Mouse (Mus musculus) thymus, postnatal 25 days (tissue): ENCODE measurements around the gene Gbx1.
A peak's percentile ranks its signal among the peaks of the same experiment; 100 is the strongest.
"Not testable (repeated sequence)": the region's sequence is repeated elsewhere in the genome, so short reads cannot be mapped to it uniquely, and the experiment has no call there.

ENCODE experiments used
- DNase-seq: peaks from one replicate; pipeline ENCODE4 v3.0.0; 2022

The Gbx1 gene

DNA sequence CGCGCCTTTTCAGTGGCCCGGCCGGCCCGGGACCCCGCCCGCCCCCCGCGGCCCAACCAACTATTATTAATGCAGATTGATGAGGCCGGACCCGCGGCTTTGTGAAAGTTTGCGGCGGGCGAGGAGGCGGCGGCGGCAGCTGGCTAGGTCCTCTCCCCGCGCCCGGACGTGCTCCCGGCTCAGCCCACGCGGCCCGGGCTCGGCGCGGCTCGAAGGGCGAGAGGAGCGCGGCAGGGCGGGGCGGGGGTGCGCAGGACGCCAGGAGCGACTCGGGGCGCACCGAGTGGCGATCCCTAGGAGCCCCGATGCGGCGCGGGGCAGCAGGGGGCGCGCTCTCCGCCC lies at the start of gene Gbx1:
Gene Gbx1 (minus strand): TSS at position 314 of the 342 bp plus-strand sequence.
- no peak for DNase-seq

DNA sequence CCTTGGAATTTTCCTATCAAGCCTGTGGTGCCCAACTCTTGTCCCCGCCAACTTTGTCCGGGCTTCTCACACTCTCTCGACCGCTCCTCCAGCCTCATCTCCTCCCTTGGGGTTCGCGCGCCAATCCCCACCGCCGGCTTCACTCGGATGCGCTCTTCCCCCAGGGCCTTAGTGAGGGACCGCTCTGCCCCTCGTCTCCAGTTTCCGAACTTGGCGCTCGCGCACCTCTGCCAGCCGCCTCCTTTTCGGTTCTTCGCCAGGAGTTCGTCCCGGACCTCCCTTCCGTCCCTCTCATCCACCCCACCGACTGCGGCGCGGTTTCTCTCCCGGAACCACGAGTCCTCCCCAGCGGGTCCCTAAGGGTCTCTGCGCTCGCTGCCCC lies 49.8 kb upstream of the Gbx1 start:
- no peak for DNase-seq

DNA sequence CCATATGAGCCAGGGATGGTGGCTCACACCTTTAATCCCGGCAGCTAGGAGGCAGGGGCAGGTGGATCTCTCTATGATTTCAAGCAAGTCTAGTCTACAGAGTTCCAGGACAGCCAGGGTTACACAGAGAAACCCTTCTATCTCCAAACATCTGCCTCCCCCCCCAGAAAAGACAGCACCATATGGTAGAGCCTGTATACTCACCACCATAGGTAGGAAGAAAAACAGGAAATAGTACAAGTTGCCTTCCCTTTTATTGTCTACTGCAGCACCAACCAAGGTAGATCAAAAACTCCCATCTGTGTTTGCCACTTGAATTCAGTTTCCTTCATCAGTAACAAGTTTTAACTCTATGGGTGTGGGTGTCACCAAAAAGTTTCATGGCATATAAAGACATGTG lies 48.9 kb upstream of the Gbx1 start:
- DNase-seq = no peak

DNA sequence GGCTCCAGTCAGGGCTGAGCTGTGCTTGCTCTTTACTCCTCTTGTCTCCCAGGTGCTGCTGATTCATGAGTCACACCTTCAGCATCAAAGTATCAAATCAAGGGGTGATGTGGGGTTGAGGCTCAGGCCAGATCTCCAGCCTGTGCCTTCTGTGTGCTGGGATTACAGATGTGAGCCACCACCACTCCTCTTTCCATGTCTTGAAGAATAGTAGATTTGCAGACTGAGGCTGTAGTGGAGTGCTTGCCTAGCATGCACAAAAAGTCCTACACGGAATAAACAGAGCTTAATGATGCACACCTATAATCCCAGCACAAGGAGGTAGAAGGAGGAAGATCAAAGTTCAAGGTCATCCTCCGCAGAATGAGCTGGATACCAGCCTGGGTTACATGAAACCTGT lies 29.7 kb upstream of the Gbx1 start, which contains the start of gene 4931409K22Rik:
Gene 4931409K22Rik (minus strand): TSS at position 101 of the 400 bp plus-strand sequence.
- no peak for DNase-seq

DNA sequence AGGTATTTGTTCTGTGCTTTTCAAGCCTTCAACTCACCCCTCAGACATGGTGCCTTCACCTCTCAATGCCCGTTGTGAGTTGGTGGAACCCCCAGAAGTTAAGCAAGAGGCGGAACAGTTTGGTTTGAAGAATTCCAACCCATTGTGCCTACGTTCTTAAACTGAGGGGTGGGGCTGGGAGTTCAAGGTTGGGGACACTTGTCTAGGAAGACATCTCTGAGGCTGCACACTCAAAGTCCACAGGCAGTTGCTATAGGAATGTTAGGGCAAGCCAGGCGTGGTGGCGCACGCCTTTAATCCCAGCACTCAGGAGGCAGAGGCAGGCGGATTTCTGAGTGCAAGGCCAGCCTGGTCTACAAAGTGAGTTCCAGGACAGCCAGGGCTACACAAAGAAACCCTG lies 28.3 kb upstream of the Gbx1 start:
- DNase-seq = not testable (repeated sequence)

DNA sequence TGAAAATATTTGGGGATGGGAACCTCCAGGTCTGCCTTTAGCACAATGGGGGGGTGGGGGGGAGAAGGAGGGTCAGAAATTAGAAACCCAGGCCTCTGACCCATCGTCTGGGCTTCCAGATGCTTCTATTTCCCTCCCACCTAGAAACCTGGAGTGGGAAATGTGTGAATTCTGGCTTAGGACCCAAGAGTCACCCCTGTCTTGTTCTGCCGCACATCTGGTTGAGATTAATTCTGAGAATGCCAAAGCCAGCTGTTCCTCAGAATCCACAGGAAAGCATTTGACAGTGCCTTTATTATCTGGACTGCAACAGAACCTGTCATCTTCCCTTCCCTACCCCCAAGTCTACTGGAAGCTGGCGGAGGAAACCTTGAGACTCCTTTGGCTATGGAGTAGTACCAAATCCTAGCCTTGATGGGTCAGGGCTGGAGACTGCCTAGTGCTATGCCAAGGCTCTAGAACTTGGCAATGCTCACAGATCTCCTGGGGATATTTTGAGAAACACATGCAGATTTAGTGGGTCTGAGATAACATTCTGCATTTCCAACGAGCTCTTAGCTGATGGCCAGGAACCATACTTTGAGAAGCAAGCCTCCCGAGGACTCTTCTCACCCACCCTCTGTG lies 26.7 kb upstream of the Gbx1 start:
- no peak for DNase-seq

DNA sequence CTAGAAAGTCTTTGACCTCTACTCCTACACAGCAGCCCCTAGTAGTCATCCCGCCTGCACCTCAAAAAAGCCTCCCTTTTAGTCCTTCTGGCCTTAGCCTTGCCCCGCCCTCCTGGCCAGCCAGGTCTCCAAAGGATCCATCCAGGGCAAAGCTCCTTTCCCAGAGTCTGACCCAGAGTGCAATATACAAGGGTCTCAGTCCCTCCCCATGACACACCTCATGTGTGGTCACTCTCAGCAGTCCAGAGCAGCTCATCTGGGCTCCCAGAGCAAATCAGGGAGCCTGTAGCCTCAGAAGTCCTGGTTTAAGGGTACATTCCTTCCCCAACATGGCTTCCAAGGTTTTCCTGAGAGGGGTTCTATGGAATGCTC lies 24.3 kb upstream of the Gbx1 start:
- DNase-seq = no peak

DNA sequence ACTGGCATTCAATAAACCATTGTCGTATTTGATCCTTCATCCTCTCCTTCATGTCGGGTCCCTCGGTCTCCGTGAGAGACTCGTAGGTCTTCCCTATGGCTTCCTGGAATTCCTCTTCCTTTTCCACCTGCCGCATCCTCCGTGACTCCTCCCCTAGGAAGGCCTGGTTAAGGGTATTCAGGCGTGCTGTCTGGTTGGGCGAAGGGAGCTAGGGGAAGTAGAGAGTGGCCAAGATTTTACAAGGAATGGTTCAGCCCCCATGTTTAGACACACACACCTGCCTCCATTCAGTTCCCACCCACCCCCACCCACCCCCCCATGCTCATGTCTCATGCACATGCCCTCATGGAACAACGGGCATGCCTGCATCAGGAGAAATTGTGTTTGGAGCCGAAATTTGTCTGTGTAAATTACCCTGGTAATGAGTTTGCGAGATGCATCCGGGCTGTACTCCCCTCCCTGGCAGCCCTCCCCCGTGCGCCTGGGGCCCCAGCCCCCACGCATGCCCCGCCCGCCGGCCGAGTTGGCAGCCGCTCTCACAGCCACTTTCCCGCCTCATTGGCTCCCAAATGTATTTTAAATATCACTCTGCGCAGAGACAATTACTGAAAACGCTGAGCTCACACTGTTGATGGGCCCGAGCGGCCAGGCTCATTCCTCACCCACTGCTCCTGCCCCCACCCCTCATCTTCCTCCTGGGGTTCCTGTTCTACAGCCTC lies 23.8 kb upstream of the Gbx1 start:
- DNase-seq = peak; percentile 55

DNA sequence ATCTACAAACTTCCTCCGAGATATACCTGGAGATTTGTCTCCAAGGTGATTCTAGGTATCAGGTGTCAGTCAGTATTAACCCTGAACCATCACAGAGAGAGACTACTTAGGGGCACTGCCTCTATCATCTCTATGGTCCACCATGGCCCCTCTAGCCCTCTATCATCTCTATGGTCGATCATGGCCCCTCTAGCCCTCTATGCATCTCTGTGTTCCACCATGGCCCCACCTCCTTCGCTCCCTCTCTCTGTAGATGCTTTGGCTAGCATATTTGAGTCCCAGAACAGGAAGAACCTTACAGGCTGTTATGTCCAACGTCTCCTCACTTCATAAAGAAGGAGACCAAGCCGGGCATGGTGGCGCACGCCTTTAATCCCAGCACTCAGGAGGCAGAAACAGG lies 15.6 kb upstream of the Gbx1 start:
- DNase-seq = no peak

DNA sequence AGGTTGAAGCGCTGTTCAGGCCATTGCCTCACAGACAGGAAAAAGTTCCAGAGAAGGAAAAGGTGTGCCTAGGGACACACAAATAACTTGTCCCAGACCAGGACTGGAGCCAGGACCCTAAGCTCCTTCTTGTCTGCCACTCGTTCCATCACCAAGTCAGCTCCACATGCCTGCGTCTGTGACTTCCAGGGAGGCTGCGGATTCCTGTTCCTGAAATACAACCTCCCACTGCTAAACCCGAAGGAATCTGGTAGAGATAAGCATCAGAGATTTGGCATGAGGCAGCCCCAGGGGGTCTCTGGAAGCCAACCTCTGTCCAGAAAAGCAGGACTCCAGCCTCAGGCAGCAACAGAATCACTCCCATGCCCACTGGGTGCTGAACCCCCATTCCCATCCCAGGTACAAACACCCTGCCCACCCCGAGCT lies 14.2 kb upstream of the Gbx1 start:
- DNase-seq = no peak

DNA sequence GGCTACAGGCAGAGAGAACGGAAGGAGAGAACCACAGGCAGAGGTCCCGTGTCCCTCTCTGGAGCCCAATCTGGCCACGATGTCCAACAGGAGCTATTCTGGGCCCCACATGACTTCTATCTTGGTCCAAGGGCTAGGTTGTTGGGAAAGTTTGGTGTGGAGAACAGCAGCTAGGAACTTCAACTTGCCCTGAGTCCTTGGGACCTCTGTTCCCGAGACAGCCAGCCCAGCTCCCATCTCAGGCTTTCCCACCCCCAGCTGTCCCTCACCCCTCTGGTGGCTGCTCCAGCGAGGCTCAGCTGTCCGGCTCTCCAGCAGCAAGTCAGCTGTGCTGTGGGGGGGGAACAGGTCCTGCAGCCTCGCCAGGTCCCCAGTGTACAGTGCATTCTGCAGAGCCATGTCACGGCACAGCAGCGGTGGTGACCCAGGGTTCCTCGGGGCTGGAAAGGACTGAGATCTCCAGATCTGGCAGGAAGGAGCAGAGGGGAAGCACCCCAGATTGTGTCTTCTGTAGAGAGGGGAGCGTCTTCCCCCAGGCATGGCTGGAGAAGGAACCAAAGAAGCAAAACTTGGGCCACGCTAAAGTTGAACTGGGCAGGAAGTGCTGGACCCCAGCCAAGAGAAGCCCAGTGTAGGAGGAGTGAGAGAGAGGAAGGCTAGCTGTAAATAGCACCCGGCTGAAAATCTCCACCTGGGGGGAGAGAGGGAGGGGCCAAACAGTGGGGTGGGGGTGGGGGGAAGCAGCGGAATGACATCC lies 13.6 kb upstream of the Gbx1 start, which contains the start of gene Asb10:
Gene Asb10 (minus strand): TSS at position 592 of the 757 bp plus-strand sequence.
- no peak for DNase-seq

DNA sequence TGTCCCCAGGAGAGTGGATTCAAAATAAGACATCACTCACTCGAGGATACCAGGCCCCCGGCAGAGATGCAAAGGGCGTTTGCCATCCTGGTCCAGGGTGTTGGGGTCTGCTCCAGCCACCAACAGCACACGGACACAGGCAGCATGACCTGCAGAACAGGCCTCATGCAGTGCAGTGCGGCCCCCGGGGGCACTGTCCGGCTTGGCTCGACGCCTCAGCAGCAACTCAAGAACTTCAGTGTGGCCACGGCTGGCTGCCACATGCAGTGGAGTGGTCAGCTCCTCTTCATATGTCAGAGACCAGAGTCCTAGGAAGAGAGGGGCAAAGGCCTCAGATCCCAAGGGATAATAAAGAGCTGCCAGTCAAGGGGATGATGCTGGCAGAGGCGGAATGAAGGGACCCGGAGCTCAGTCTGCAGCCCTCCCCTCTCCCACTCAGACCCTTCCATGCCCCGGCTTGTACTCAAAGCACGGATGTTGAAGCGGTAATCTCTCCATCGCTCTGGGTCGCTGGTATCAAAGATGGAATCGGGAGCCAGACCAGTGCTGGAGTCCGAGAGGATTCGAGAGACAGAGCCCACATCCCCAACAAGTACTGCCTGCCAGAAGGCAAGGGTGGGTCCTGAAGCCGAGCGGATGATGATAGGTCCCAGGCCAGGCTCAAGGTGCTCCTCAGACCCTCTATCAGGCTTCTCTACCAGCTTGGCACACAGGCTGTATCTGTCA lies 12.7 kb upstream of the Gbx1 start:
- DNase-seq = no peak

DNA sequence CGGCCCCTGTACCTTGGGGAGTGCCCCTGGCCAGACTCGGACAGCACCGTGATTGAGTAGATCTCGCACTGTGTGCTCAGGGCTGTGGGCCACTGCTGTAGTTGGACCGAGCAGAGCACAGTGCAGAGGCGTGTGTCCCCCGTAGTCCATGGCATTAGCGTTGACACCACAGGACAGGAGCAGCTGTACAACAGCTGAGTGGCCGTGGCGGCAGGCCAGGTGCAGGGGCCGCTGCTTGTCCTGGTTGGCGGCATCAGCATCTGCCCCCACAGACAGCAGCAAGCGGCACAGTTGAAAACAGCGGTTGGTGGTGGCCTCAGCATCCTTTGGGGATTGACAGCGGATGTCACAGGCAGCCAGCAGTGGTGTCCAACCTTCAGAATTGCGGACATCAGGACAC lies 10.6 kb upstream of the Gbx1 start:
- DNase-seq = no peak

DNA sequence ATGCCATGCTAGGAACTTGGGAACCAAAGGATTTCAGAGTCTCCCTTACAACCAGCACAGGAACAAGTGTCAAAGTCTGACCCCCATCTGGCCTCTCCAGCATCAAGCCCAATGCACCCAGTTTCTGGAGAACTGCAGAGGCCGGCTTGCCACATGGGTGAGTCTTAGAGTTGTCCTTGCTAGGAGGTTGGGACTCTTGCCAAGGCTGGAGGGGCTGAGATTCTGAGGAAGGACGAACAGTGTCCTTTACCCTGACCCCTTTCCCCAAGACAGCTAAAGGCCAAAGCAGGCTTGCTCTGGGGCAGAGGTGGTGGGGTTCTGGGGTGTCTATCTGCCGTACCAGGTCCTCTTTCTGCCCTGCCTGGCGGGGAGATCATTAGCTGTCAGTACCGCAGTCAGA lies 9.5 kb upstream of the Gbx1 start:
- no peak for DNase-seq

DNA sequence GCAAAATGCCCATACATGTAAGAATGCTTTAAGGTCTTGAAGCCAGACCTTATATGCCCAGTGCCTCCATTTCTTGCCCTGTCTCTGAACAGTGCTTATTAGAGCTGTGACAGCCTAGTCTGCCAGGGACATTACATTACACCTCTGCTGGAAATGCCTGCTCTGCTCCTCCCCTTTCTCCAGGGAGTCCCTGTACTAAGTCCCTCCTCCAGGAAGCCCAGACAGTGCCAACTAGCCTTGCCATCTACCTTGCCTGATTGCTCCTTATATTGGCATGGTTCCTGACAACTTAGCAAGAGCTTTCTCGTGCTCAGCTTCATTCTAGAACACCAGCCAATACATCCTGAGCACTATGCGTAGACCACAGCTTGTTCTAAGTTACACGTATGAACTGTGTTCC lies 8.7 kb upstream of the Gbx1 start:
- no peak for DNase-seq

DNA sequence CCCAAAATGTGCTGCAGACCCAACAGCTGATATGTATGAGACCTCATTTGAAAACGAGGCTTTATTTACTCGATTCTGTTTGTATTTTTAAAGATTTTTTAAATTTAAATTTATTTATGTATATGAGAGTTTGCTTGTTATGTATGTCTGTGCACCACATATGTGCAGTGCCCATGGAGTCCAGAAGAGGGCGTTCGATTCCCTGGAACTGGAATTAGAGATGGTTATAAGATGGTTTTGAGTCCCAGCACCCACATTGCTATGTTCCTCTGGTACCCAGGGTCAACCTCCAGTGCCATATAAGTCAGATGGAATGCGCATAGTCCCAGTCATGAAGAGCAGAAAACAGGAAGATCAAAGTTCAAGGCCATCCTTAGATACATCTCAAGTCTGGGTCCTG lies 7.3 kb upstream of the Gbx1 start:
- DNase-seq = peak; percentile 13

DNA sequence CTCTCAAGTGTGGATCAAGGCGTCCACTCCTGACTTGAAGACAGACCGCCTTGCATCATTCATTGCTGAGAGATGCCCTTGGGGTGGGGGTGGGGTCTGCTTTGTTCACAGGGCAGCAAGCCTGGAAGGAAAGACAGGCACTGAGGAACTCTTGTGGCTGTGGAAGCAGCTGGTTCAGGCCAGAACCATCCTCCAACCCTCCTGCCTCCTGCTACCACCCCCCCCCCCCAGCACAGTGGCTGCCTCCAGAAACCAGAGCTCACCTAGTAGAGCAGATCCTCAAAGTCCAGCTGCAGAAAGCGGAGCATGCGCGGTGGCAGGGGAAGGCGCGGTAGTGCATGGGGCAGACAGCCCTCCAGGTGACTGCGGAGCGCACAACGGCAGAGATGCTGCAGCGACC lies 6.4 kb upstream of the Gbx1 start:
- no peak for DNase-seq

DNA sequence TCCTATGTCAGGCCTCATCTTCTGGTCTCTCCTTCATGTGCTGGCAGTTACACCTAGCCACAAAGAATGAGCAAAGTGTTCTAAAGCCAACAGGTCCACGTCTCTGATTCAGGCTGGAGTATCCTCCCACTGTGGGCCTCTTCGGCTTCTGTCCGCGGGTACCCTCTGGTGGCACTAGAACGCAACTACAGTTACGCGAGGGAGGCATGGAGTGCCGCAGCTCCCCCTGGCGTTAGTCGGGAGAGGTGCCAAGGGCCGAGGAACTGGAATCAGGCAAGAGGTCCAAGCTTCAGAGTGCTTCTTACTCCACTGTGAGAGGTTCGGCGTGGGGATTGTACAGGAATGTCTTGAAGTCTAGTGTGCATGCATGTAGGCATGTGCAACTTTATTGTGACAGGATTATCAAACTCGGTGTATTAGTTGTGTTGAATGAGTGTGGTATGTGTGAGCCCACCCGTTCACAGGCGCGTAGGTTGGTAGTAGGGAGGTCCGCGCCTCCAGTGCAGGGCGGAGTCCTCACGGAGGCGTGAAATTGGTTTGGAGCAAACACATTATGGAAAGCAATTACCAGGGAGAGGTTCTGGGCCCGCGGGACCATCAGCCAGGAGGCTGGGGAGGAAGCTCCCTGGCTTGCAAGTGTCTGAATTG lies 3.2 kb upstream of the Gbx1 start:
- peak; percentile 89 for DNase-seq

DNA sequence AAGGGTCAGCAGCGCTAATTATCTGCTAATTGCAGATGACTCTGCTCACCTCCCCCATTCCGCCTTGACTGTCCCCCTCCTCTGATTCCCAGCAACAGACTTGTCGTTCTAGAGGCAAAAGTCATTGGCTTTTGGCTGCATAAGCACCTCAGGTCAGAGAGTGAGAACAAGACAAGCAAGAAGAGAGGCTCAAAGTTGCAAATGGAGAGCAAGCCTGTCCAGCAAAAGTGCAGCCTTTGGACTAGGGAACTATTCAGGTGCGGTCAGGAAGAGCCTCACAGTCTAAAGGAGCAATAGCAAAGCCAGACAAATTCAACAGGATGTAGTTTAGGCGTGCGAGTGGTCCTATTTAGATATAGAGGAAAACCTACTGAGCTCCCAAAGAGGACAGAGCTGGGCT lies 778 bp upstream of the Gbx1 start:
- no peak for DNase-seq

DNA sequence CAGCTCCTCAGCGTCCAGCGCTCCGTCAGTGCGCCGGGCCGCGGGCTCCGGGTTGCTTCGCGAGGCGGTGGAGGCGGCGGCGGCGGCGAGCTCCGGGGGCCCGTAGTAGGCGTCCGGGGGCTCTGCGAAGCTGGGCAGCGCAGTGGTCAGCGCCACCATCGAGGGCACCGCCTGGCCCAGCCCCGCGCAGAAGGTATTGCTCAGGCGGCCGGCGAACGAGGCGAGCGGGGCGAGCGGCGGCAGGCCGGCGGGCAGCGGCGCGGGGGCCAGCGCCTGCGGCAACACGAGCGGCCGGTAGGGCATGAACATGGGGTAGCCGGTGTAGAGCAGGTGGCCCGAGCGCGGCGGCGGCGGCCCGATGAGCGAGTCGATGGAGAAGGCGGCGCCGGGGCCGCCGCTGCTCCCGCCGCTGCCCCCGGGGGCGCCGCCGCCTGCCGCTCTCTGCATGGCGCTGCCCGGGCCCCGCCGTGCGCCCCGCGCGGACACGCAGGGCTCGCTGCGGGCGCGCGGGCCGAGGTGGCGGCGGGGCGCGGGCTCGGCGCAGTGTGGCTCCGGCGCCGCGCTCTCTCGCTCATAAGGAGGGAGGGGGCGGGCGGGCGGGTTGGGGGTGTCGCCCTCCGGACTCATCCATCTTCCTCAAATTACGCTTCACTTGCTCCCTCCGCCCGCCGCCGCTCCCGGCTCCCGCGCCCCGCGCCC lies 663 bp downstream of the Gbx1 start:
- DNase-seq = no peak

DNA sequence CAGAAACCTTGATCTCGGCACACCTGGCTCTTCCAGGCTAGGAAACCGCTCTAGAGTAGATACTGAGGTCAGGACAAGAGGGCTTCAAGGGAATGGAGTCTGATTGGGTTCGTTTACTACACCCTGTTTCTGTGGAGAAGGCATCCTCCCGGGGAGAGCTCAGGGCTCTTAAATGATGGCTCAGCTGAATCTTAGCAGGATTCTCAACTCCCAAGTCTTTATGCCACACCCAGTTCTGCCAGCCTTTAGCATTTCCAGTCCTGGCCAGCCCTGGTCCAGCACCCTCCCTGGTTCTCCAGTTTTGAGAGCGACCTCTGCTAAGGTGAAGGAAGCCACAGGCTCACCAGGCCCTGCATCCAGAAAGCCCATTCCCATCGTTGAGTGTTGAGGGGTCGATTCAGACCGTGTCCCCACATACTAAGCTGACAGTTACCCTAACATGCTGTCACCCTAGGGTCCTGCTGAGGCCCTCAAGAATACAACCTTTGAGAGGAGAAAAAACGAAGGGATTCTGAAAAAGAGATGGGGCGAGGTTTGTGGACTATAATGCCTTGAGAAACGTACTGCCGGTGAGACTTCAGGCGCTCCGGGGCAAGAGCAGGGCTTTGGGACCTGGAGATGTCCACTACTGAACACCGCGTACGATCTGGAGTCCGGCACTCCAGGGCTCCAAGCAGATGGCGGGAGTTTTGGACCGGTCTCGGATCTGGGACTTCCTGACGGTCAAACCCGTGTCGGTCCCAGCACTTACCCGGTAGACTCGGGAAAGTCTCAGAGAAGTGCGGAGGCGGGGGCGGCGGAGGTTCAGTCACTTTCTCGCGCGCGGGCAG lies 1.4 kb downstream of the Gbx1 start:
- DNase-seq = no peak
